Mouse (Mus musculus) kidney, adult 8-10 months (tissue): ENCODE measurements around the gene Sgsh.
A peak's percentile ranks its signal among the peaks of the same experiment; 100 is the strongest.

Source experiments
- DNase-seq, 2 experiments: peaks; one replicate each; pipeline ENCODE4 v3.0.0; 2022

Sgsh gene

DNA sequence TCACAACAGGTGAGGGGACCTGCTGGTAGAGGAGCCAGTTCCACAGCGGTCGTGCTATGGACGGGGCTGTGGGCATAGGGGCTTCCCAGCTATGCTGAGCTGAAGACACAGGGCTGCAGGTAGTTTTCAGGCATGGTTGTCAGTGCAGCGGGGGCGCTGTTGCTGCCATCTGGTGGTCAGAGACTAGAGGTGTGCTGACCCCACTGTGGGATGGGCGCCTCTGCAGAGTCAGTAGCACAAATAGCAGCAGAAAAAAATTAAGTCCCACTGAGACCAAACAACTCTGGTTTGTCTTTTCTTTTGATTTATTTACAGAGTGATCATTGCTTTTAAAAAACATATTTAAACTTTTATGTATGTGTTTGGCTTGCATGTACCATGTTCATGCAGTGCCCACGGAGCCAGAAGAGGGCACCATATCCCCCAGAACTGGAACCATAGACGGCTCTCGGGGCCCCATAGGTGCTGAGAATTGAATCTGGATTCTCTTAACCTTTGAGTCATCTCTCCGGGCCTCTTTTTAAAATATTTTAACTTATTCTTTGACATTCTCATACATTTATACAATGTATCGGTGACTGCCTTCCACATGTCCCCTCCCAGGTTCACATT lies 8.3 kb upstream of the Sgsh start:
- DNase-seq: peak; percentile 41 to 70

DNA sequence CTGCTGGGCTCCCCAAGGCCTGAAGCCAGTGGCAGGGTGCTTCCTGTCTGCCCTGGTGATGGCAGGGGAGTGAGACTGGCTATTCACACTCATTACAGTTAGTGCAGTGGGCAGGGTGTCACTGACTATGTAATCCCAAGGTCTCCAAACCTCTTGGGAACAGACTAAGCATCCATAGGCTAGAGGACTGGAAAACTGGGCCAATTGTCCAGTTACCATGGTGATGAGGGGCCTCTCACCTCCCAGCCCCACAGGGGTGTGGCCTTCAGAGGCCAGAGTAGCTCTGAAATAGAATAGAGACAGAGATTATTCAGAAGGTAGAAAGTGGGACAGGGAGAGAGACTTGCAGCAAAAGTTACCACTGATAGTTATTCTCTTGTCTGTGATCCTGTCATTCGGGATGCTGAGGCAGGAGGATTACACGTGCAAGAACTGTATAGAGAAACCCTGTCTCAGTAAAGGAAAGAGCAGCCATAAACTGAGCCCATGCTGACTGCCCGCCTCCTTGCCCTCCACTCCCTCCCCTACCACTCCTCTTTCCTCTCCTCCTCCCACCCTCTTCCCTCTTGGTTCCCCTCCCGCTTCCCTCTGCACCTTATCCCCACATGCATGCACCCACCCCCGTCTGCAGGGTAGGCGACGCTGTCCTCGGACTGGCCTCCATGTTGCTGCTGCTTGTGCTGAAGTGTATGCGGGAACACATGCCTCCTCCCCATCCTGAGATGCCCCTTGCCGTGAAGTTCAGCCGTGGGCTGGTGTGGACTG lies 7.6 kb upstream of the Sgsh start:
- no peak for DNase-seq

DNA sequence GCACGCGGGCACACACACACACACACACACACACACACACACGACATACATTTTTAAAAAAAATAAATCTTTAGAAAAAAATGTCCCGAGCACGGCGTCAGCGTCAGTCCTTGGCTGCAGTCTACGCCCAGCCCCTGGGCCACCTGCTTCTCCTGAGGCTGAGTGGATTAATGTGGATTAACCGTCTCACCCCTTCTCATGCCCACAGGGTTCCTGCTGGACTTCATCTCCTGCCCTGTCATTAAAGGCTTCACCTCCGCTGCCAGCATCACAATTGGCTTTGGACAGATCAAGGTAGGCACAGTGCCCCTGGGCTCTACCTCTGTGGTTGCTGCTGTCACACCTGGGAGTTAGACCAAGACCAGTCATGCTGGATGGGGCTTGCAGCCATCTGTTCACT lies 3.8 kb upstream of the Sgsh start:
- no peak for DNase-seq

- peak; percentile 30 to 36 for DNase-seq
These were observed 416 bp downstream of the Sgsh start for GRCm38 (mm10) chr11:119354798-119355442.

GRCm38 (mm10) chr11:119353946-119354345 lies 1.4 kb downstream of the Sgsh start:
- DNase-seq: no peak

GRCm38 (mm10) chr11:119352113-119352512 lies 3.2 kb downstream of the Sgsh start:
- no peak for DNase-seq

DNA sequence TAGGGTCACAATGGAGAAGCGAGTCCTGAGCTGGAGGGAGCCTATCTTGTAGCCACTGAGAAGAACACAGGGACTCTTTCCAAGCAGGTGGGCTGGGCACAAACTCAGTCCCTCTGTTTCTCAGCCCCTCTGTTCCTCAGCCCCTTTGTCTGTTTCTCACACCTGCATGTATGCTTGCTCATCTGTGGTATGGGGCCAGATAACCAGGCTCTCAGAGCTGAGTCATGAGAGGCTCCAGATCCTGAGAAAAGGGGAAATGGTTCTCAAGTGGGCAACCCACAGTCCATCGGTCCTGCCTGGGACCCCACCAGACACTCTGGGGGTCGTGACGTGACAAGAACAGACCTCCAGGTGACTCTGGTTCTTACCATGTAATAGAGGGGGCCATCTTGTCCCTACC lies 8.2 kb downstream of the Sgsh start:
- no peak for DNase-seq

- no peak for DNase-seq
These were observed 10.5 kb downstream of the Sgsh start for GRCm38 (mm10) chr11:119344865-119345264.

DNA sequence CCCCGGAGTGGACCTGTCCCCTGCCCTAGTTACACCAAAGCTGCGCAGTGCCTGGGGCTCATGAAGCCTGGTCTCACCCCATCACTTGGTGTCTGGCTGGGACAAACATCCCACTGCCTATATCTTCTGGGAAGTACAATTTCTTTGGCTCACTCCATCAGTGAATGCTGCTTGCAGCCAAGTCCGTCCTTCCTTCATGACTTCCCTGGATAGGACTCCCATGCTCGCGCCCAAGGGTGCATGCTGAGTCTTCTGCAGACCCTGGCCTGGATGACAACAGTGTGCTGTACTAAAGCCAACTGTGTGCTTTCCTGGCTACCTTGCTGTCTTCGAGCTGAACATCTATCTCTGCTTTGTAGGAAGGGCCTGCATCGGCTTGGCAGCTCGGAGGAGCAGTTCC lies 11.2 kb downstream of the Sgsh start:
- DNase-seq: no peak

GRCm38 (mm10) chr11:119339637-119340036 lies 15.7 kb downstream of the Sgsh start:
- DNase-seq: peak; percentile 54 to 85

- no peak for DNase-seq
These were observed 16.2 kb downstream of the Sgsh start for GRCm38 (mm10) chr11:119339179-119339578.

GRCm38 (mm10) chr11:119338271-119339059 lies 16.9 kb downstream of the Sgsh start:
- DNase-seq: no peak

DNA sequence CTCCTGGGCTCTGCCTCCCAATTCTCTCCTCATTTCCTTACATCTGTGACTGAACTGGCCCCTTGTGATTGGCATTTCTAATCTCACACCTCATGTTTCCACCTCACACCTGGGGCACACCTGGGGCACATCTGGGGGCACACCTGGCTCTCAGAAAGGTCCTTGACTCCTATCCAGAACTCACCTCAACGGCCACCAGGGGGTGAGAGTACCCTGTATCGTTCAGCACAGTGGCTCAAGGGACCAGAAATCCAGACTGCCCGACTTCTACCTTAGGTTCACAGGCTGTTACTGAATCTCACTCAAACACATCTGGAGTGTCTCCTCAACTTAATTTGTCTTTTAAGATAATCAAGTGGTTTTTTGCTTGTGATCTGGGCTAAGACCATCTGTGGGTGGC lies 23.4 kb downstream of the Sgsh start:
- DNase-seq: no peak

DNA sequence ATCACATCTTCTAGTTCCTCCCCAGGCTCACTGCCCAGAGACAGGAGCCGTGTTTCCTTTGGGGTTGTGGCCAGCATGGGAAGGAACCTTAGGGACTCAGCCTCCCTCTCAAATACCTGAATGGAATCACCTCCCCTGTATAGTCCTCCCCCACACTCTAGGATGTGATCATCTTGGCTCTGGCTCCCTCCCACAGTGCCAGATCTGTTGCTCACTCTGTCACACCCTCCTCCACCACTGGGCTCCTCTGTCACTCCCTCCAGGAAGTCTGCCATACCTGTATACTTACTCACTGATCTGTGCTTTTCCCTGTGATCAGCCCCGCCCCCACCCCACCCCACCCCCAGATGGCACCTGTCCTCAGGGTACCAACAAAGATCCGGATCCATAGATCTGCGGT lies 24.7 kb downstream of the Sgsh start:
- no peak for DNase-seq

DNA sequence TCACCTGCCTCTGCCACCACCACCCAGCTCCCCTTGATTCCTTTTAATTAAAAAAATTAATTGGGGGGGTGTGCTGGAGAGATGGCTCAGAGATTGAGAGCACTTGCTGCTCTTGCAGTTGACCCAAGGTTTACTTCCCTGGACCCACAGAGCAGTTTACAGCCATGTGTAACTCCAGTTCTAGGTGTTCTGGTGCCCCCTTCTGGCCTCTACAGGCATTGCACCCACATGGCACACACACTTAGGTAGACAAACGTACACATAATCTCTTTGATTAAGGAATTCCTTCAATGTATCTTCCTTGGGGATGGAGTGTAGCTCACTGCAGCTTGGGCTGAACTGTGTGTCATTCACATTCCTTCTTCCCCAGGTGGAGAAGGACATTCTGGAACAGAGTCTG lies 30.3 kb downstream of the Sgsh start:
- DNase-seq: no peak

DNA sequence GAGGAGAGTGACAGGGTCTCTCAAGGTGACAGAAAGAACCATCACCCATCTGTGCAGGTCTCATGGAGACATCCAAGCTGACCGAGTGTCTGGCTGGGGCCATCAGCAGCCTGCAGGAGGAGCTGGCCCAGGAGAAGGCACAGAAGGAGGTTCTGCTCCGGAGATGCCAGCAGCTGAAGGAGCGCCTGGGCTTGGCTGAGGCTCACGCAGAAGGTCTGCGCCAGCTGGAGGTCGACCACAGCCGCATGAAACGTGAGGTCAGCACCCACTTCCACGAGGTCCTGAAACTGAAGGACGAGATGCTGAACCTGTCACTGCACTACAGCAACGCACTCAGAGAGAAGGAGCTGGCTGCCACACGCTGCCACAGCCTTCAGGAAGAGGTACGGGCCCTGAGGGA lies 32.8 kb downstream of the Sgsh start:
- DNase-seq: no peak

- DNase-seq: no peak
These were observed 38.6 kb downstream of the Sgsh start for GRCm38 (mm10) chr11:119316720-119317119.

DNA sequence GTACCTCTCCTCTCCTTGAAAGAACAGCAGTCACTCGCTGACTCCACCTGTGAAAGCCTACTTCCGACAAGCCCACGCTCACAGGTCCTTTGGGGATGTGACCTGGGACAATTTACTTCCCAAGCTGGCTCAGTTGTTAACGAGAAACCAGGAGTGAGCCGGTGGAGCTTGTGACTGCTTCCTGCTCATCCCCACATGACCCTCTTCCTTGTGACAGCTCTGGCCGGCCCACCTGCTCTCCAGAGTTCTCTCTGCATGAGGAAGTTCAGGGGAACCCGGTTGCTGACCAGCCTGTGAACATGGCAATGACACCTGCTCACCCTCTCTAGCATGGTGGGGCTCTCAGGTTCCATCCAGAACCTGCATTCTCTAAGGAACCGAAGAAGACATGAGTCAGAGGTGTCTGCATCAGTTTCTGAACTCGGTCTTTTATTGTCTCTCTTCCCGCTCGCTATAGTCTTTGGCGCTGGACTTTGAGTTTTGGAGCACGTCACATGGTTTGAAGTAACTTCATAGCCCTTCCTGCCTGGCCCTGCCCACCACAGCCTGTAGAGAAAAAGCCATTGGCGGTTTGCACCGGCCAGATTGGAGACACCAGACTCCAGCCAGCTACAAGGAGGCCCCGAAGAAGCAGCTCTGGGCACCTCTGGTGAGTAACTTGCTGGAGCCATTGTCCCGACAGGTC lies 40.9 kb downstream of the Sgsh start:
- peak; percentile 69 to 72 for DNase-seq

- DNase-seq: no peak
These were observed 44.7 kb downstream of the Sgsh start for GRCm38 (mm10) chr11:119310621-119311020.

DNA sequence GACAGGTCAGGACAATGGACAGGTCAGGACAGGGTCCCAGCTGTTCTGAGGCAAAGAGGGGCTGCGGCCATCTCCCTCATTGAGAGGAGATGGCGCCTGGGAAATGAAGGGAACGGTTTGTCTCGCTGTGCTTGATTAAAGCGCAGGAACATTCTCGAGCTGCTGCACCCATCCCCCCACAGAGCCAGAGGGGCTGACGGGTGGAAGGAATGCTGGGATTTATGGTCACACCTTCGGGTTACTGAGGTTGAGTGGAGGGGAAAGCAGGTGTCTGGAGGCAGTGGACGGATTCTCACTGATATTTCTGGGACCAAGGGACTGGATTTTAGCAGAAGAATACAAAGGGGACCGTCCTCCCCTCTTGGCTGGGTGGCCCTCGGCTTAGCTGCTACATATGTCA lies 47.4 kb downstream of the Sgsh start:
- DNase-seq: no peak

DNA sequence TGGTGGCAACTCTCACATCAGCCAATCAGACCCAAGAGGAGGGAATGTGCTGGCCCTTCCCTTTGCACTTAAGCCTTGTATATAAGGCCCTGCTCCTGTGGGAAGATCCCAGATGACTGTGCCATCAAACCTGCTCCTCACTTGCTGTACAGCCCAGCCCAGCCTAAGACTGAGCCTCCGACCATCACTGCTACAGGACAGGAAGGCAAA lies 47.8 kb downstream of the Sgsh start, which contains the start of gene Card14:
Gene Card14 (plus strand): TSS at position 111 of the 210 bp plus-strand sequence.
- DNase-seq: no peak

DNA sequence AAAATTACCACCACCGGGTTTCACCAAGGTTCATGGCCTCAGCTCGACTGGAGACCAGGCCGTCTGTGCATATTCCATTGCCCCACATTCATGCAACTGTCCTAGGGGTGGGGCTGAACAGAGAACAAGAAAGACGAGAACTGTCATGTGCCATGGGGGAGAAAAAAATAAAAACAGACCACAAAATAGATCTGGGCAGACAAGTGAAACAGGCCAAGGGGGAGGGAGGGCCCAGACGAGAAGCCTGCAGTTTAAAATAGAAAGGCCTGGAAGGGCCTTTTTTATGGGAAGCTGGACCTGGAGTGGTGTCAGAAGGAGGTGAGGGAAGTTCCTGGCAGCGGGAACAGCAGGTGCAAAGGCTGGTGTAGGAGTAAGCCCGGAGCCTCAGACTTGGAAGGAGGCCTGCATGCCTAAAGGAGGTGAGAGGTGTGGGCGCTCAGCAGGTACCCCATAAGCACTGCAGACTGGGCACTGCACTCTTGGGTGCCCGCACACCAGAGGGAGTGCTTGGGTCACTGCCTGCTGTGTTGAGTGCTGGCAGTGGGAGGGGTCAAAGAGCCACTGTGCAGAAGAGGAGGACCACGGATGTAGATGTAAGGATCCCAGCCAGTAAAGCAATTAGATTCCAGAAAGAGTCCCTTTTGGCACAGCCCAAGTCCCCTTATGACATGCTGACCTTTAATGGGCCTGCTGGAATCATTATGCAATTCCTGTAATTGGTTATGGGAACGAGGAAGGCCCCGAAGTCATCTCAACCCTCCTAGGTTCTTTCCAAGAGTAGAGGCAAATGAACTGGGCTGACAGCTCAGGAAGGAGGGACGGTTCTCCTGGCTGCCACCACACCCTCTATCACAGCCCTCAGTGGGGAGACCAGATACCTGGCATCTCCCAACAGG lies 48.3 kb downstream of the Sgsh start:
- DNase-seq: no peak
